Mouse (Mus musculus) CD4-positive, CD25-positive, alpha-beta regulatory T cell (primary cell): ENCODE results near the gene Fam83c. TPM values are rescaled to one million over a fixed set of nuclear protein-coding genes. Genes with fewer than 3 reads are reported as not detected.

ENCODE experiments used
- polyA plus RNA-seq: library from polyadenylated mRNA; unstranded; fragments of 100-300 nt; shearing (Covaris generic); gene quantifications from one replicate; pipeline ENCODE4 v1.2.1, GENCODE M21; 2017

Fam83c gene
- not detected for polyA plus RNA-seq

GRCm38 (mm10) chr2:155834732-155835131 lies at the start of gene Fam83c:
Fam83c (minus strand) TSS chr2:155834854.

DNA sequence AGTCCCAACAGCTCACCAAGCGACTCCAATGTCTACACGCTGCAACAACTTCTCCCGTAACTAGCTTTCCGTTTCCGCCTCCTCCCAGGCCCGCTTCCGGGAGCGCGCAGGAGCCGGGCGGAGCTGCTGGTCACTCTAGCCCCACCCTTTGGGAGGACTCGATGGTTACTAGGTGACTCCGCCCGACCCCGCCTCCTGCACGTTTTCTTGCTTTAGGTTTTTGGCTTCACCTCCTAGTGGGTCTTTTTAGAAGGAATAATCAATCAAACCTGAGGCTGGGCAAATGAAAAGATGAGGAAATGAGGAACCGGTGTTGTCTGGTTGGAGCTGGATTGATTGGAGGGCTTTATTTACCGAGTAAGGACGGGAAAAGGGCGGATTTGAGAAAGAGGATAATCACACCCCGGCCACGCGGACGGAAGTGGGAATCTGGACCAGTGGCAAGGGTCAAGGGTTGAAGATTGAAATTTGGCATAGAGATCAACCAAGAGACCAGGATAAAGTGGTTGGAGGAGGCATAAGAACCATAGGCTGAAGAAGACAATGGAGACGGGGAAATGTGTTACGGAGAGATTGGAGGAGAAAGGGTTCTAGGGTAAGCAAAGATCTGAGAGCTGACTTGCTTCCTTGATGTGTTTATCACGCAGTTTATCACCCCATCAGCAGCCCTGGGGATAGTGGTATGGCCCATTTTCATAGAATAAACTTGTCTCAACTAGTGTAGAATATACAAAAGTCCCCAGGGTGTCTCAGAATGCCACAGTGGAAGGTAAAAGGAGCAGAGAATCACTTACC lies 7.8 kb downstream of the Fam83c start, which contains the start of gene Eif6:
Gene Eif6, minus strand, starts transcription at position 296 of the 795 bp plus-strand sequence.

DNA sequence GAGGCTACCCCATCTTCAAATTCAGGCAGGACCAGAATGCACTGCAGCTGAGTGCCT lies 15.4 kb downstream of the Fam83c start, which contains the start of gene BC029722:
Gene BC029722, minus strand, starts transcription at position 35 of the 57 bp plus-strand sequence.

Other genes starting within 250 kb of the Fam83c start
- gene Gss, start 242.0 kb downstream of the Fam83c start, polyA plus RNA-seq = 11.5 TPM
- 0.32 TPM for gene Myh7b, start 223.6 kb downstream of the Fam83c start, polyA plus RNA-seq
- gene Trpc4ap, start 142.5 kb downstream of the Fam83c start, polyA plus RNA-seq = 388 TPM
- 82.9 TPM for gene Edem2, start 105.4 kb downstream of the Fam83c start, polyA plus RNA-seq
- not detected for gene Gm17581, start 99.0 kb downstream of the Fam83c start, polyA plus RNA-seq
- not detected for gene Procr, start 83.7 kb downstream of the Fam83c start, polyA plus RNA-seq
- gene Mmp24, start 59.5 kb downstream of the Fam83c start, polyA plus RNA-seq = not detected
- 50.2 TPM for gene BC029722, start 15.4 kb downstream of the Fam83c start, polyA plus RNA-seq
- gene Eif6, start 7.9 kb downstream of the Fam83c start, polyA plus RNA-seq = 210 TPM
- 40.2 TPM for gene Uqcc1, start 95.5 kb upstream of the Fam83c start, polyA plus RNA-seq
- gene Gm15557, start 105.9 kb upstream of the Fam83c start, polyA plus RNA-seq = not detected
- not detected for gene Gdf5, start 110.5 kb upstream of the Fam83c start, polyA plus RNA-seq
- gene Cep250, start 121.6 kb upstream of the Fam83c start, polyA plus RNA-seq = 31.9 TPM
- gene 6430550D23Rik, start 173.1 kb upstream of the Fam83c start, polyA plus RNA-seq = 1.2 TPM
- 138 TPM for gene Ergic3, start 173.2 kb upstream of the Fam83c start, polyA plus RNA-seq
- not detected for gene Fer1l4, start 218.1 kb upstream of the Fam83c start, polyA plus RNA-seq
- gene Spag4, start 230.3 kb upstream of the Fam83c start, polyA plus RNA-seq = 0.89 TPM